Mouse (Mus musculus) liver, embryonic 12.5 days (tissue): ENCODE measurements around the gene Usp6nl. TPM values are rescaled to one million over a fixed set of nuclear protein-coding genes. Genes with fewer than 3 reads are reported as not detected.
A peak's percentile ranks its signal among the peaks of the same experiment; 100 is the strongest.

ENCODE experiments used
- ATAC-seq: fragments of 200-750 bp; cut with Nextera tagmentation; 2 replicates; pipeline ENCODE4 v1.8.0; 2017; ENCODE audit warnings: moderate number of reproducible peaks, mild to moderate bottlenecking, moderate library complexity
- H3K27ac ChIP-seq: fragments of 300-500 bp; sonication (generic); 2 replicates; pipeline ENCODE4 v1.5.1; 2016; ENCODE audit warnings: mild to moderate bottlenecking
- H3K27me3 ChIP-seq: fragments of 300-500 bp; sonication (generic); replicated peaks from 2 replicates; pipeline ENCODE4 v1.6.1; 2016; ENCODE audit warnings: mild to moderate bottlenecking, moderate library complexity
- H3K36me3 ChIP-seq: fragments of 300-500 bp; sonication (generic); 2 replicates; pipeline ENCODE4 v1.6.1; 2016; ENCODE audit warnings: mild to moderate bottlenecking, moderate library complexity
- H3K4me1 ChIP-seq: fragments of 300-500 bp; sonication (generic); 2 replicates; pipeline ENCODE4 v1.6.1; 2016
- H3K4me2 ChIP-seq: fragments of 300-500 bp; sonication (generic); 2 replicates; pipeline ENCODE4 v1.6.1; 2016; ENCODE audit warnings: mild to moderate bottlenecking, moderate library complexity
- H3K4me3 ChIP-seq: fragments of 300-500 bp; sonication (generic); 2 replicates; pipeline ENCODE4 v1.5.1; 2016; ENCODE audit warnings: mild to moderate bottlenecking, moderate library complexity
- H3K9ac ChIP-seq: fragments of 300-500 bp; sonication (generic); 2 replicates; pipeline ENCODE4 v1.6.1; 2016; ENCODE audit warnings: mild to moderate bottlenecking, moderate library complexity
- H3K9me3 ChIP-seq: fragments of 300-500 bp; sonication (generic); replicated peaks from 2 replicates; pipeline ENCODE4 v1.6.1; 2016; ENCODE audit warnings: mild to moderate bottlenecking, moderate library complexity
- WGBS: fragments of 180-500 bp; shearing (Covaris S2); methylation state at CpG from one replicate; pipeline ENCODE4 v1.1.7; 2016; ENCODE audit not compliant: insufficient replicate concordance; 5-methylcytosine and 5-hydroxymethylcytosine counted together
- polyA plus RNA-seq: library from polyadenylated mRNA; unstranded; fragments of >200 nt; fragmentation: Nextera tagmentation; extraction: Ambion mirVana; gene quantifications from 2 replicates; pipeline ENCODE4 v1.2.1, GENCODE M21; 2016

The Usp6nl gene
- polyA plus RNA-seq, 1 experiment from 2014 or later = 7.9 TPM

DNA sequence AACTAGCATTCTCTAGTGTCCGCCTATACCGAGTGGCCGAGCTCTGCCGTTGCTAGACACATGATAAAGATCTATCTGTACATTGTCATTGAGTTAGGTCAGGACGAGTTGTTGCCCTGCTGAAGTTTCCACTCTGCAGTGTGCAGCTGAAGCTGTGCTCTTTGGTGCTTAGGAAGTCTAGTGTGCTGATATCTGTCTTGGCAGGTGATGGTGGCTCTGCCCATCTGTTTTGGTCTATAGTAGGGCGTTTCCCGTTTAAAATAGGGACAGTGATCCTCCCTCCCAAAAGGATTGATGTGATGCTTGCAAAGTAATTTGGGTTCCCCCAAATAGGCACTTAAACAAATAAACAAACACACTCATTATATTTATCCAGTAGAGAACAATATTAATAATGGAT lies 82.2 kb downstream of the Usp6nl start:
- H3K27ac ChIP-seq = no peak overlapping the region
- H3K36me3 ChIP-seq = peaks cover 11% of the 10 kb centered on the region
- peaks cover 35% of the 10 kb centered on the region for H3K4me1 ChIP-seq
- WGBS = 54% methylated on average over 7 of the region's 7 CpGs
- H3K9me3 ChIP-seq = no peaks in the 10 kb centered on the region
- H3K4me2 ChIP-seq = no peak overlapping the region
- H3K9ac ChIP-seq = no peak overlapping the region
- 0 out of 2 replicates have a peak, but pooled peaks have one; percentile 46 for ATAC-seq
- no peak overlapping the region for H3K4me3 ChIP-seq
- H3K27me3 ChIP-seq = no peaks in the 10 kb centered on the region

DNA sequence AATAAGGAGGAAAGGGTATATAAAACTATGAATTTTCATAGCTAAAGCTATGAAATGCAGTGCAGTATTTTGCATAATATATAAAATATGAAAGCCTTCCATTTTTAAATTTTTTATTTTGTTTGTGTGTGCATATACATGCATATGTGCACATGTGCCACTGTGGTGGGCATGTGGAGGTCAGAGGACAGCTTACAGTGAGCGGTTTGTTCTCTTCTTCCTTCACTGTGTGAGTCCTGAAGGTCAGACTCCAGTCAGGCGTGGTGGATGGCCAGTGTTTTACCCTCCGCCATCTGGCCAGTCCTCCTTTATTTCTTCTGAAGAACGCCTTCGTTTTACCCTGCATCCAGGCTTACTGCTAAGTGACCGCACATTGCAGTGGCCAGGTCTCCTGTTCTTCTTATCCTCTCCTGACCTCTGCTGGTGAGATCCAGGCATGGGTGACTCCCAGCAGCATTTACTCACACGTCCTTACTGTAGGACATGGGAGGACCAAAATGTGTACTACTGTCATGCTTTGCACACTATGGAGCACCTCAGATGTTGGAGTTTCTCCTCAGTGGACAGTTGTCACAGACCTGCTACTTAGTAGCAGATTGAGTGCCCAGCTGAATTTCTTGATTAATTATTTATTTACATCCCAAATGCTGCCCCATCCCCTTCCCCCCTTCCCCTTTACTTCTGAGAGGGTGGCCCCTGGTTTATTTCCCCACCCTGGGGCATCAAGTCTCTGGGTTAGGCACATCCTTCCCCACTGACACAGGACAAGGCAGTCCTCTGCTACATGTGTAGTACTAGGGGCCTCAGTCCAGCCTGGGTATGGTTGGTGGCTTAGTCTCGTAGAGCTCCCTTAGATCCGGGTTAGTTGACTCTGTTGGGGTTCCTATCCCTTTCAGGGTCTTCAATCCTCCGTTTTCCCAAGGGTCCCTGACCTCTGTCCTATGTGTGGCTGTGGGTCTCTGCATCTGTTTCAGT lies 82.9 kb downstream of the Usp6nl start:
- ATAC-seq = peak; percentile 71
- Histone ChIP-seq H3K27ac (no peak overlapping the region), H3K4me3 (no peak overlapping the region), H3K4me2 (no peak overlapping the region), H3K9me3 (no peaks in the 10 kb centered on the region), H3K9ac (no peak overlapping the region), H3K27me3 (no peaks in the 10 kb centered on the region), H3K36me3 (peaks cover 17% of the 10 kb centered on the region), H3K4me1 (peaks cover 35% of the 10 kb centered on the region)
- 48% methylated on average over 10 of the region's 10 CpGs for WGBS

DNA sequence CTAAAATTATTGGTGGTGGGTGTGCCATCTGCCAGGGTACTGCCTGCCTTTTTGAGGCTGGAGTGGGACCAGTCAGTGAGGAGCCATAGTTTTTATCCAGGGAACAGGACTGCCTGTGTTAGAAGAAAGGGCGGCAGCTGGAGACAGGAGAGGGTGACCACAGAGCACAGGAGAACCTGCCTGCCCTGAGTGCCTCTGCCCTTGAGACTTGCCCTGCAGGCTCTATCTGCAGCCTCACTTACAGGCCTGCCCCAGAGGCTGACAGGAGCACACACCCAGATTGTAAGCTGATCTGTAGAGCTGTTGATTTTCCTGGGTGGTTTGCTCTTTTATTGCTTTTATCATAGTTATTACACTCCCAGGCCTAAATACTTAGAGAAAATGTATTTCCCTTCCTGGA lies 85.2 kb downstream of the Usp6nl start:
- no peak overlapping the region for H3K4me3 ChIP-seq
- peaks cover 37% of the 10 kb centered on the region for H3K4me1 ChIP-seq
- no peaks in the 10 kb centered on the region for H3K27me3 ChIP-seq
- no peak overlapping the region for H3K27ac ChIP-seq
- H3K4me2 ChIP-seq = no peak overlapping the region
- H3K36me3 ChIP-seq = peaks cover 28% of the 10 kb centered on the region
- no peak overlapping the region for H3K9ac ChIP-seq
- no peaks in the 10 kb centered on the region for H3K9me3 ChIP-seq
- no peak for ATAC-seq
- WGBS = 67% methylated on average over 1 of the region's 1 CpGs

DNA sequence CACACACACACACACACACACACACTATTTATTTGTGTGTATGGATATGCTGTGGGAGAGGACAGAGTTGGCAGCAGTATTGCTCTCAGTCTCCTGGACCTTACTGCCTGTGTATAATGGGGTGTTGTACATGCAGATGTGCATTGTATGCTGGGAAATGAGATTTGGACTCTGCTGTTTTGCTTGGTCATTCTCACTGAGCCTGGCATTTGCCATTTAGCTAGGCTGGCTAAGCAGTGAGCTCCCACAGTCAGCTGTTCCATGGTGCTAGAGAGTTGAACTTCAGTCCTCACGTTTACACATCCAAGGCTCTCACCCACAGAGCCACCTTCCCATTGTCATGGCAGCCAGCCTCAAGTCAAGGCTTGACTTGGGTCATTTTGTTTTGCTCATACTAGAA lies 90.2 kb downstream of the Usp6nl start:
- WGBS = 92% methylated on average over 1 of the region's 1 CpGs
- no peak for ATAC-seq
- H3K4me2 ChIP-seq = no peak overlapping the region

DNA sequence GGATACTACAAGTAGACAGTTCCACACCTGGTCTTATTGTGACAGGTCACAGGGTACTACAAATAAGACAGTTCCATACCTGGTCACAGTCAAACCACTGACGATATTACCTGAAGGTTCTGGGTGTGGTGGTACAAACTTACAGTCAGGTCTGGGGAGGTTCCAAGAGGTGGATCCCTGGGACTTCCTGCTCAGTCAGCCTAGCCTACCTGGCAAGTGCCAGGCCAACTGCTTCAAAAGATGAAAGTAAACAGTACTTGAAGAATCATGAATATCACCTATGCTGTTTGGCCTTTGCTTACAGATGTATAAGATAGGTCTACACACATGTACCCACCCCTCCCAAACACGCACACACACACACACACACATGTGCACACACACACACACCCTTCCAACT lies 91.3 kb downstream of the Usp6nl start:
- Histone ChIP-seq H3K4me3 (no peak overlapping the region), H3K4me1 (peaks cover 14% of the 10 kb centered on the region; the same call in 1 of the 2 replicates), H3K27ac (no peak overlapping the region), H3K27me3 (no peaks in the 10 kb centered on the region), H3K4me2 (no peak overlapping the region), H3K9me3 (no peaks in the 10 kb centered on the region), H3K36me3 (peaks cover 54% of the 10 kb centered on the region), H3K9ac (no peak overlapping the region)
- 74% methylated on average over 2 of the region's 2 CpGs for WGBS
- no peak for ATAC-seq

More for the DNA sequence above, 90.2 kb downstream of the Usp6nl start:
- Histone ChIP-seq H3K27ac (no peak overlapping the region), H3K4me1 (peaks cover 17% of the 10 kb centered on the region), H3K36me3 (peaks cover 49% of the 10 kb centered on the region), H3K9ac (no peak overlapping the region), H3K27me3 (no peaks in the 10 kb centered on the region), H3K4me3 (no peak overlapping the region), H3K9me3 (no peaks in the 10 kb centered on the region)

DNA sequence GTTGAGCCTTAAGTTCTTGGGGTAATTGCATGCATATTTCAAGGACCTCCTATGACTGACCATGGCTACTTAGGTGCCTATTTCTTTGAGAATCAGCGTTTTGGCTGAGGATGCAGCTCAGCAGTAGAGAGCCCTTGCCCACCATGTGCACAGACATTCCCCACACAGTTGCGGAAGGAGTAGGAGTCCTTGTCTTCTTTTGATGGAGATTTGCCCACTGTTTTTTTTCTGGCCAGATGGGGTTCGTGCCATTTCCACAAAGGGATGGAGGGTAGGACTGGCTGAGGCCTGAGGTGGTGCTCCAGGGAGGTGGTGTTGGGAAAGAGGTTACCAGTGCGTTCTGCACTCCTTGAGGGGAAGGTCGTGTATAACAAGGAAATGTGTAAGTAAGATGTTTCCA lies 91.9 kb downstream of the Usp6nl start:
- WGBS = 76% methylated on average over 5 of the region's 5 CpGs
- ATAC-seq = no peak

DNA sequence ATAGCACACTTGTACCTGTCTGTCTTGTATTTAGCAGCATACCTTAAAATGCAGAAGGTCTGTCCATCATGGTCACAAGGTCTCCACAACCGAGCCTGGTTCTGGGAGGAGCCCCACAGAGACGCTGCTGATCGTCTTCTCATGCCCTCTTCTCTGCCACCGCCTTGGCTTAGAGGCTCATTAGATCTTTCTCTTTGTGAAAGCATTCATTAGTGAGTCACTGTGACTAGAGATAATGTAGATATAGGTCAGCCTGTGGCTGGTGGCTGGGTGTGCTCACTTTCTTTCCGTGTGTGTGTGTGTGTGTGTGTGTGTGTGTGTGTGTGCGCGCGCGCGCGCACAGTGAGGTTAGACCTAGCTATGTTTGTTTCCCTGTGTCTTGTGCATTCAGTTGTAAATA lies 94.7 kb downstream of the Usp6nl start:
- H3K4me2 ChIP-seq = no peak overlapping the region
- H3K27ac ChIP-seq = no peak overlapping the region
- no peak overlapping the region for H3K9ac ChIP-seq
- H3K4me1 ChIP-seq = peaks cover 14% of the 10 kb centered on the region; the same call in 1 of the 2 replicates
- no peak overlapping the region for H3K4me3 ChIP-seq
- 73% methylated on average over 11 of the region's 11 CpGs for WGBS
- no peaks in the 10 kb centered on the region for H3K27me3 ChIP-seq
- no peaks in the 10 kb centered on the region for H3K9me3 ChIP-seq
- ATAC-seq = peak; percentile 46; the same call in 1 of the 2 replicates
- peaks cover 38% of the 10 kb centered on the region for H3K36me3 ChIP-seq

More for the DNA sequence above, 91.9 kb downstream of the Usp6nl start:
- Histone ChIP-seq H3K4me2 (no peak overlapping the region), H3K36me3 (peaks cover 49% of the 10 kb centered on the region), H3K4me1 (peaks cover 14% of the 10 kb centered on the region; the same call in 1 of the 2 replicates), H3K27me3 (no peaks in the 10 kb centered on the region), H3K9me3 (no peaks in the 10 kb centered on the region), H3K9ac (no peak overlapping the region), H3K4me3 (no peak overlapping the region), H3K27ac (no peak overlapping the region)

DNA sequence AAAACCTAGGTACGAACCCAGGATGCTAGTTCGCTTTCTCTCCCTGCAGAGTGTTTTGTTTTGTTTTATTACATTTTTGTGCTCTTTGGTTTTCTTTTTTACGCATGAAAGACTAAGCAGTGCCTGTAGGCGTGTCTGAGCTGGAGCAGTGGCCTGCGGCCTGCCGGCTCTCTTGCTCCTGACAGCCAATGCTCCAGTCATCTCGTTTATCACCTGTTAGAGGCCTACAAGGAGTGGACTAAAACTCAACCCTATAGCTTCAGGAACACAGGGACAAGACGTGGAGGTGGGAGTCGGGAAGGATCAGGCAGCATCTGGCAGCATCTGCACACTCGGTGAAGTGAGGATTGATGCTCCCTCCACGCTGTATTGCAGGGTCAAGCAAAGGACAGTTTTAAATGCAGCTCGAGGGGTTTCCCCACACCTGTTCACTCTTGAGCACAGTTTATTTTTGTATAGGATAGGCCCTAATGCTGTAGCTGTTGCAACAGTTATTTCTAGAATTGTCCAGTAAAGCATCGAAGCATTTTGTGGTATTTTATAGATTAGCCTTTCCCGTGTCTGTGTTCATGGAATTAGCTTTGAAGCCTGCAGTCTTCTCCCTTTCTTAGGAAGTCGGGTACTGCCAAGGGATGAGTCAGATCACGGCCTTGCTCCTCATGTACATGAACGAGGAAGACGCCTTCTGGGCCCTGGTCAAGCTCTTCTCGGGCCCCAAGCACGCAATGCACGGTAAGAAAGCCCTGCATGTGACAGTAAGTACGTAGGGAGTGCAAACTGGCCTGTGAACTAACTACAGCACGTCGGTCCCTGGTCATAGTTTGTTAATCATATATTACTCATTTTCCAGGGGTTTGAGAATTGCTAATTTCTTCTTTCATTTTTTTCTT lies 101.4 kb downstream of the Usp6nl start:
- Histone ChIP-seq H3K4me1 (no peaks in the 10 kb centered on the region), H3K27ac (no peak overlapping the region), H3K9ac (no peak overlapping the region), H3K27me3 (no peaks in the 10 kb centered on the region), H3K36me3 (peaks cover 59% of the 10 kb centered on the region), H3K4me2 (no peak overlapping the region), H3K4me3 (no peak overlapping the region), H3K9me3 (no peaks in the 10 kb centered on the region)
- 87% methylated on average over 24 of the region's 24 CpGs for WGBS
- ATAC-seq = no peak

DNA sequence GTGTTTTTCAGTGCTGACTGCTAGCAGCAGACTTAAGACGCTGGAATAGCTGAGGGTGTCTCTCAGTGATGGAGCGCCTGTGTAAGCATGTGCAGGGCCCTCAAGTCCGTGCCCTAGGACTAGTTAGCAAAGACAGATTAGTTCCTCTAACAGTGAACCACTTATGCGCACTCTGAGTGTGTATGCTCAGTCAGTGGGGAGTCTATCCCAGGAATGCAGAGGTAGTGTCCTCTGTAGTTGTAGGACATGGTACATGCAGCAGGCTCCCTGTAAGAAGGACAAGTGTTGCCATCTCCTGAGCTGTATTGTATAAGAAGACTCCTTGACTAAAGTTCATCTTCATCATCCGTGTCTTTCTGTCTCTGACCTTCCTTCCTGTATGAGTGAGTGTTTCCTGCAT lies 102.4 kb downstream of the Usp6nl start:
- no peak overlapping the region for H3K4me3 ChIP-seq
- H3K36me3 ChIP-seq = peaks cover 59% of the 10 kb centered on the region
- no peaks in the 10 kb centered on the region for H3K9me3 ChIP-seq
- no peaks in the 10 kb centered on the region for H3K4me1 ChIP-seq
- ATAC-seq = no peak
- no peak overlapping the region for H3K27ac ChIP-seq
- H3K9ac ChIP-seq = no peak overlapping the region
- no peaks in the 10 kb centered on the region for H3K27me3 ChIP-seq
- 80% methylated on average over 5 of the region's 5 CpGs for WGBS
- no peak overlapping the region for H3K4me2 ChIP-seq

DNA sequence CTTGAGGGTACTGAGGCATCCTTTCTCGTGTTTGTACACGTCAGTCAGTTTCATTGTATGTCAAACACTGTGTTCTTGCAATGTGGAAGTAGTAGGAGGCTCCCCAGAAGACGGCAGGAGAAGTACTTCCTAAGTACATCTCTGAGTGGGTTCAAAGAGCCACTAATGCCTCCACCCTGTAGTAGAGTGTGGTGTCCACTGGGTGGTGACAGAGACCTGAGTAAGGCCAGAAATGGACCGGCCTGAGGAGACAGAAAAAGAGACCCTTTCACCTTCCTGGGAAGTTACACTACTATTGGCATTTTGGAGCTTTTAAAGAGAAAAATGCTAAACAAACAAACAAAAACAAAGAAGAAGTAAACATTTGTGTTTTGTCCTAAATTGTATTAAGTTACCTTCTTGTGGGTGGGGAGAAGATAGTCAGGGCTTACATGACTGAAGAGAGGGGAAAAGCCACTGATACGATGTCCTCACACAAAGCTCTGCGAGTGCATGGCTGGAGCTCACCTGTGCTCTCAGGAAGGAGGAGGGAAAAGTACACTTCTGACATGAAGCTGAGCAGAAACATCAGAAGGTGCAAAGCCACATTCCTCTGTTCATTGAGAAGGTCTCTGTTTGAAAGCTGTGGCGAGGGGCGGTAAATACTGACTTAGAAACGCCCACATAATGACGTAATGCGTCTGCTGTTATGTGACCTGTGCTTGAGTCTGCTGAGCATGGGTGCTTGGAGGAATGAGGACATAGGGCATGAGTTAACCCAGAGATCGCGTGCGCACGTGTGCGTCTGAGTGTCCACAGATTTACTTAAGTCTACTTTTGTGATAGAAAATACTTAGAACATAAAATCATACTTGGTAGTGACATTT lies 113.9 kb downstream of the Usp6nl start:
- Histone ChIP-seq H3K27me3 (no peaks in the 10 kb centered on the region), H3K4me3 (no peak overlapping the region), H3K4me1 (peaks cover 2% of the 10 kb centered on the region), H3K36me3 (peaks cover 68% of the 10 kb centered on the region), H3K9ac (no peak overlapping the region), H3K9me3 (no peaks in the 10 kb centered on the region), H3K27ac (no peak overlapping the region), H3K4me2 (no peak overlapping the region)
- 78% methylated on average over 16 of the region's 16 CpGs for WGBS
- 0 out of 2 replicates have a peak, but pooled peaks have one; percentile 51 for ATAC-seq

- H3K4me2 ChIP-seq = peak overlapping the region; percentile 50
- 0 out of 2 replicates have a peak, but pooled peaks have one; percentile 30 for ATAC-seq
Measured at GRCm38 (mm10) chr2:6441688-6442087, 119.2 kb downstream of the Usp6nl start.

More at GRCm38 (mm10) chr2:6441688-6442087, 119.2 kb downstream of the Usp6nl start:
- H3K36me3 ChIP-seq = peaks cover 46% of the 10 kb centered on the region
- H3K4me3 ChIP-seq = no peak overlapping the region
- peak overlapping the region; percentile 70; the same call in 1 of the 2 replicates for H3K27ac ChIP-seq
- H3K9me3 ChIP-seq = no peaks in the 10 kb centered on the region
- 37% methylated on average over 9 of the region's 9 CpGs for WGBS
- peaks cover 50% of the 10 kb centered on the region for H3K4me1 ChIP-seq
- H3K9ac ChIP-seq = no peak overlapping the region
- no peaks in the 10 kb centered on the region for H3K27me3 ChIP-seq
